Mouse (Mus musculus): Measurements from ENCODE around the gene Gm7075.

Gene Gm7075

GRCm38 (mm10) chr10:63386444-63386843 lies 35.1 kb downstream of the Gm7075 start:
- TF ChIP-seq GATA4 (IDR thresholded peaks at IDR 0.05; ENCODE audit: insufficient replicate concordance, low read length) = no peak

GRCm38 (mm10) chr10:63382372-63383279 lies 39.0 kb downstream of the Gm7075 start, which contains the start of gene Dnajc12:
Dnajc12 (plus strand) TSS chr10:63382443.
- TF ChIP-seq GATA4 (IDR thresholded peaks at IDR 0.05; ENCODE audit: insufficient replicate concordance, low read length) = no peak

DNA sequence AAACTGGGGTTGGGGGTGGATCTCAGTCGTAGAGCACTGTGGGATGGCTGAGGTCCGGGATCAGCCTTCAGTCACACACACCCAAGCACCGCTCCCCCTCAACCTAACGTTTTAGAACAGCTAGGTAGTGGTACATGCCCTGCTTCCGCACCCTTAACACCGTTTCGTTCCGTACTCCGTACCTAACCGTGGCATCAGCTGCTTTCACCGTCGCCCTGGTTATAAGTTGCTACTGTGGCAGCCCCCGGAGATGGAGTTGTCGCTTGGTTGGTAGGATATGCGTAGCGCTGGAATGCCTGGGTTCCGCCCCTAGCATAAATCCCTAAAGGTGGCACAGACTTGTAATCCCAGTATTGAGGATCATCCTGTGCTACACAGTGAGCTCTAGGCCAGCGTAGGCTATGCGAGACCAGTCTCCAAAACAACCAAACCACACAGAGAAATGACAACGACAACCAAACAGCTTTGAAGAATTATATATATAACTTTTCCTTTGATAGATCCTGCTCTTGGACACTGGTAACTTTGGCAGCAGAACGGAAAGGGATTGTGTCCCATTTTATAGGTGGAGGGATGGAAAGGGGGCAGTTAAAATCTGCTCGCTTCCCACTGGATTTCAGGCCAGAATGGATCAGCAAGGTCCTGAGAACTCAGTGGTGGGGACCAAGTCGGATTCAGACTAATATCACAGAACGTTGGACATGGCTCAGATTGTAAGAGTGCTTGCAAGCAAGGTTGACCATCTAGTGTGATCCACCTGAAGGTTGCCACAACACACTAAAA lies 39.9 kb downstream of the Gm7075 start, which contains the start of gene Sirt1:
Gene Sirt1, minus strand, starts transcription at position 207 of the 783 bp plus-strand sequence.
- no peak for TF ChIP-seq GATA4 (IDR thresholded peaks at IDR 0.05; ENCODE audit: insufficient replicate concordance, low read length)

DNA sequence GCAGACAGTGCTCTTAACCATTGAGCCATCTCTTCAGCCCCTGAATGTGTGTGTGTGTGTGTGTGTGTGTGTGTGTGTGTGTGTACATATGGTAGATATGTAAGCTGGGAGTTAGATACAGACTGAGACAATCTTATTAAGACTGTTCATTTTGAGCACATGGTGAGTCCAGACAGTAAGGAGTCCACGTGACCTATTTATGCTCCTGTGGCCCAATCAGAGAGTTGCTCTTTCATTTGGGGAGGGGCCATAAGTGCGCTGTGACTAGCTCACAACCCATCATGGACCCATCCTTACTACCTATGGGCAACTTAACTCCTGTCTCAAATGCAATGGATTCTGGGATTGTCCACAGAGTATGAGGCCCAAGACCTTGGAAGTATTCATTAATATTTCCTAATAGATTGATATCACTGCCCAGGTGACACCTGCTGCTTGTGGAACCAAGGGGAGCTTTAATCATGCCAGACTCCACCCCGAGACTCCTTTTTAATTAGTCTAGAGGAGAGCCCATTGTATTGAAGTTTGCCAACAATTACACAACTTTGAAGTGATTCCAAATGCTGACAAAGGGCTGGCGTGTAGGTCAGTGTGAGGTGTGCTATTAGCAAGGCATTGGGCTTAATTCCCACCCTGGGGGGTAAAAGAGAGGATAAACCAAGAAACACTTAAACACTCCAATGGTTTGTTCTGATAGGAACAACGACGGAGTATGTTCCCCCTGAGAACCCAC lies 42.5 kb downstream of the Gm7075 start:
- TF ChIP-seq GATA4 (IDR thresholded peaks at IDR 0.05; ENCODE audit: insufficient replicate concordance, low read length) = no peak

DNA sequence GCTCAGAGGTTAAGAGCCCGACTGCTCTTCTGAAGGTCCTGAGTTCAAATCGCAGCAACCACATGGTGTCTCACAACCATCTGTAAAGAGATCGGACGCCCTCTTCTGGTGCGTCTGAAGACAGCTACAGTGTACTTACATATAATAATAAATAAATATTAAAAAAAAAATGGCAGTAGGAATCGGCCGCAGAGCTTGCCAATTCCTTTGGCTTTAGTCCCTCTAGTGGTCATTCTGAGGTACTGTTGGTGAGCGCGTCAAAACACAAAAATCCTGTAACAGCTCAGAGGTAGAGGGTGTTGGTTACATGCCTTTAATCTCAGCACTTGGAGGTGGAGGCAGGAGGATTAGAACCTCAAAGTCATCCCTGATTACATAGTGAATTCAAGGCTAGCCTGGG lies 44.1 kb downstream of the Gm7075 start:
- no peak for TF ChIP-seq GATA4 (IDR thresholded peaks at IDR 0.05; ENCODE audit: insufficient replicate concordance, low read length)

- no peak for TF ChIP-seq GATA4 (IDR thresholded peaks at IDR 0.05; ENCODE audit: insufficient replicate concordance, low read length)
Observed at GRCm38 (mm10) chr10:63376303-63376702, 45.3 kb downstream of the Gm7075 start.
